Mouse (Mus musculus) hindbrain, embryonic 15.5 days (tissue): ENCODE results near the gene Gclm. TPM values are rescaled to one million over a fixed set of nuclear protein-coding genes. Genes with fewer than 3 reads are reported as not detected.

Experiments
- ATAC-seq: fragments of 200-750 bp; cut with Nextera tagmentation; 2 replicates; pipeline ENCODE4 v1.8.0; 2017; ENCODE audit warnings: low read depth, moderate number of reproducible peaks, moderate TSS enrichment; ENCODE audit not compliant: low FRiP score
- H3K27ac ChIP-seq: fragments of 300-500 bp; sonication (generic); replicated peaks from 2 replicates; pipeline ENCODE4 v1.5.1; 2015; ENCODE audit warnings: mild to moderate bottlenecking, inconsistent platforms
- H3K27me3 ChIP-seq: fragments of 300-500 bp; sonication (generic); 2 replicates; pipeline ENCODE4 v1.6.1; 2015; ENCODE audit warnings: control low read depth, inconsistent platforms
- H3K36me3 ChIP-seq: fragments of 300-500 bp; sonication (generic); 2 replicates; pipeline ENCODE4 v1.6.1; 2015; ENCODE audit warnings: control low read depth, inconsistent platforms
- H3K4me1 ChIP-seq: fragments of 300-500 bp; sonication (generic); replicated peaks from 2 replicates; pipeline ENCODE4 v1.6.1; 2015; ENCODE audit warnings: control low read depth, inconsistent platforms
- H3K4me2 ChIP-seq: fragments of 300-500 bp; sonication (generic); 2 replicates; pipeline ENCODE4 v1.6.1; 2015; ENCODE audit warnings: moderate library complexity, mild to moderate bottlenecking, inconsistent platforms
- H3K4me3 ChIP-seq: fragments of 300-500 bp; sonication (generic); 2 replicates; pipeline ENCODE4 v1.5.1; 2015; ENCODE audit warnings: mild to moderate bottlenecking, inconsistent platforms
- H3K9ac ChIP-seq: fragments of 300-500 bp; sonication (generic); 2 replicates; pipeline ENCODE4 v1.6.1; 2015; ENCODE audit warnings: inconsistent platforms
- H3K9me3 ChIP-seq: fragments of 300-500 bp; sonication (generic); 2 replicates; pipeline ENCODE4 v1.6.1; 2016; ENCODE audit warnings: control low read depth, inconsistent platforms
- WGBS: fragments of 180-500 bp; shearing (Covaris S2); methylation state at CpG from one replicate; pipeline ENCODE4 v1.1.7; 2015; 5-methylcytosine and 5-hydroxymethylcytosine counted together
- polyA plus RNA-seq: library from polyadenylated mRNA; unstranded; fragments of >200 nt; fragmentation: Nextera tagmentation; extraction: Ambion mirVana; gene quantifications from 2 replicates; pipeline ENCODE4 v1.2.1, GENCODE M21; 2015

Gclm gene
- 50.6 and 59.6 TPM in 2 replicates for polyA plus RNA-seq

DNA sequence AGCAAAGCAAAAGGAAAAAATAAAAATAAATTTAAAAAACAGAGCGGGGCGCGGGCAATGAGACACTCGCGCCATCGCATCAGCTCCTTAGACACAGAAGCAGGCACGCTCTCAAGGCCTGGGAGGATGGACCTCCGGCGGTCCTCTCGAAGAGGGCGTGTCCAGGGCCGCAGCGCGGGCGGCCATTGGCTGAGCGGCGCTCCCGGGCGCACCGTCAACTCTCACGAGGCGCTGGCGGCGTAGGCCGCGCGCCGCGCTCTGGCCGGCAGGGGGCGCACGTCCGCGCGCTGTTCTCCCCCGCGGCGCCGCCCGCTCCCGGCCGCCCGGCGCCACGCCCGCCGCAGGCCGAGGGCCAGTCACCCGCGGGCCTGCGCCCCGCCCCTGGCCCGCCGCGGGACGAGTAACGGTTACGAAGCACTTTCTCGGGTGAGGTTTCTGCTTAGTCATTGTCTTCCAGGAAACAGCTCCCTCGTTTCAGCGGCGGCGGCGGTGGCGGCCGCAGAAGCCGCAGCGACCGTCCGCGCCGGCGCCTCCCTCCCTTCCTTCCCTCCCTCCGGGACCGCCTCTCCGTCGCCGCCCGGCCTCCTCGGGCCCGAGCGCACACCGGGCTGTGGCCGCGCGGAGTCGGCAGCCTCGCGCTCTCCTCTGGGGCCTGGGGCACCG, at the start of gene Gclm:
Gene Gclm (plus strand): TSS at position 343 of the 663 bp plus-strand sequence.
- Histone ChIP-seq H3K27ac (peak within 1 kb of the TSS; percentile 94), H3K9me3 (no peaks in the 10 kb centered on the region), H3K9ac (peak within 1 kb of the TSS; percentile 88), H3K36me3 (no peaks in the 10 kb centered on the region), H3K4me3 (peak within 1 kb of the TSS; percentile 96), H3K4me2 (peak within 1 kb of the TSS; percentile 65), H3K4me1 (peaks cover 23% of the 10 kb centered on the region), H3K27me3 (no peaks in the 10 kb centered on the region)
- peak; percentile 98 for ATAC-seq
- under 1% methylated on average over 78 of the region's 90 CpGs for WGBS

DNA sequence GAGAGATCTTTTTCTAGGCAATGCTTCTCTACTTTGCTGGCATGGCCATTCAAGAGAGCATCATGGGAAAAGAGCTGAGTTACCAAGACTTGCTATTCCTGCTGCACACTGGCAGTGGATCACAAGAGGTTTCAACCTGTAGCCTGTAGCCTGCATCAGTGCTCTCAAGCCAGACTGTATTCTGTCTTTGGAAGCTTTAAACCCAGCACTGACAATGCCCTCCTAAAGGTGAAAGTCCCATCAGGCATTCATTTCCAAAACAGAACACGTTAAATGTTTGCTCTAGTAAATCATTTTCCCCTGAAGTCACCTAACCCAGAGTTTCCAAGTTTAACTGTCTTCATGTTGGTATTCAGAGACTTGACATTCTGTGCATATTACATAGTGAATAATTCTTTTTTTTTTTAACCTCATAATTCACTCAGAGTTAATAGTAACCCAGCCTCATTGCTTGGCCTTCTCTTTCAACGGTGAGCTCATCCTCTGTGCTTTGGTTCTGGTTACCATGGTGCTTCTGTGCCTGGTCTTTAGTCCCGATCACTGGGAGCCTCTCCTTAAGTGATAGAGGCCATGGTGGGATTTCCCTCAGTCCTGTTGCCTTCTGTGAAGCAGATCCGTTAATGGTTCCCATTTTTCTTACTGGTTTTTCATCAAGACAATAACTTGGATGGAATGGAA, 48.6 kb upstream of the Gclm start:
- Histone ChIP-seq H3K4me3 (no peak overlapping the region), H3K4me2 (no peak overlapping the region), H3K9me3 (no peaks in the 10 kb centered on the region), H3K27ac (no peak overlapping the region), H3K36me3 (no peaks in the 10 kb centered on the region), H3K9ac (no peak overlapping the region), H3K4me1 (peaks cover 4% of the 10 kb centered on the region; the same call in 1 of the 2 replicates), H3K27me3 (no peaks in the 10 kb centered on the region)
- 63% methylated on average over 4 of the region's 4 CpGs for whole genome bisulfite sequencing
- no peak for ATAC-seq

DNA sequence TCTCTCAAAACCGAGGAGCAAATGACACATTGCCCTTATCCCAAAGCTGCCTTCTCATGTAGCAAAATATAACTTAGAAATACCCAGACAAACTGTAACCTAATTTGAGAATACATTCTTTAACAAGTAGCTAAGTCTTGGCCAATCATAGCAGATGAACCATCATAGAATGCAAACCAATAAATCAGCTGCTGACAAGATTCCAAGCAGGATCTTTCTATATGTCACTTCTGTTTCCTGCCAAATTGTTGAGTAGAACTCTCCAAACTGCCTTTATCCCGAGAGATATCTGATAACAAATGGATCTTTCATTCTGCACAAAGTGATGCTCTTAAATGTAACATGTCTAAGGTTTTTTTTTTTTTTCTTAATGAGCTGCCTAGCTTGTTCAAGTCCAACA, 46.8 kb upstream of the Gclm start:
- no peak overlapping the region for H3K9ac ChIP-seq
- 75% methylated on average over 2 of the region's 2 CpGs for WGBS
- no peaks in the 10 kb centered on the region for H3K9me3 ChIP-seq

DNA sequence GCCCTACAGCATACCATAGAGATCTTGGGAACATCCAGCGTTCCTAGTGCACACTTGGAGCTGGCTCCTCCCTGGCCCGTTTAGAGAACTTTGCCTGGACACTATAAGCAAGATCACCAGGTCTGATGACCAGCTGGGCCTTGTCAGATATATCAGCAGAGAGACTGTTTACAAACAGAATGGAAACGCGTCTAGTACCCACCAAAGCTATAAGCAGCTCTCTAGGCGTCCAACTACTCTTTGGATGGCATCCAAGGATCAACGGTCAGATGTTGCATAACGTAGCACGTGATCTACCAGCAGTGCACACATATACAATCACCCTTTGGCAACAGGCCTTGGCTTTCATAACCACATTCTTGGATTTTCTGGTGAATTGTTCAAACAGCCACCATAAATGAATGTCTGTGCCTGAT, 46.4 kb upstream of the Gclm start:
- no peak for ATAC-seq
- no peaks in the 10 kb centered on the region for H3K27me3 ChIP-seq
- 68% methylated on average over 8 of the region's 8 CpGs for WGBS

More for the DNA sequence above, 46.8 kb upstream of the Gclm start:
- Histone ChIP-seq H3K4me3 (no peak overlapping the region), H3K4me1 (peaks cover 4% of the 10 kb centered on the region; the same call in 1 of the 2 replicates), H3K4me2 (no peak overlapping the region), H3K27ac (no peak overlapping the region), H3K36me3 (no peaks in the 10 kb centered on the region), H3K27me3 (no peaks in the 10 kb centered on the region)
- no peak for ATAC-seq

DNA sequence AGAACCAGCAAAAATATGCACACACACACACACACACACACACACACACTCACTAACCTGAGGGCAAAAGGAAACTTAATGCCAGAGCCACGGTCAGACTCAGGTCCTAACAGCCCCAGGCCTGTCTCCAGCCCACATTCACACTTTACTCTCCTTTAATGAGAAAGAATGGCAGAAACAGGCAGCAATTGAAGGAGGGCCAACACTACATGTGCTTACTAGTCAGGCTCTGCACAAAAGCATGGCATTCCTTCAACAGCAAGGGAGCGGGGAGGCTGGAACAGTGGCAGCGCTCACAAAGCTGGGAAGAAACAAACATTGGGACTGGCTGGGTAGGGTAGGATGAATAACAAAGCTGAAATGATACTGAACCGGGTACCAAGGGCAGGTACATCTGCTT, 45.8 kb upstream of the Gclm start:
- ATAC-seq: no peak
- 76% methylated on average over 4 of the region's 4 CpGs for WGBS
- Histone ChIP-seq H3K4me1 (peaks cover 4% of the 10 kb centered on the region; the same call in 1 of the 2 replicates), H3K36me3 (no peaks in the 10 kb centered on the region), H3K9ac (no peak overlapping the region), H3K9me3 (no peaks in the 10 kb centered on the region), H3K27ac (no peak overlapping the region), H3K27me3 (no peaks in the 10 kb centered on the region), H3K4me3 (no peak overlapping the region), H3K4me2 (no peak overlapping the region)

More for the DNA sequence above, 46.4 kb upstream of the Gclm start:
- Histone ChIP-seq H3K4me3 (no peak overlapping the region), H3K36me3 (no peaks in the 10 kb centered on the region), H3K9ac (no peak overlapping the region), H3K4me2 (no peak overlapping the region), H3K27ac (no peak overlapping the region), H3K9me3 (no peaks in the 10 kb centered on the region), H3K4me1 (peaks cover 4% of the 10 kb centered on the region; the same call in 1 of the 2 replicates)

DNA sequence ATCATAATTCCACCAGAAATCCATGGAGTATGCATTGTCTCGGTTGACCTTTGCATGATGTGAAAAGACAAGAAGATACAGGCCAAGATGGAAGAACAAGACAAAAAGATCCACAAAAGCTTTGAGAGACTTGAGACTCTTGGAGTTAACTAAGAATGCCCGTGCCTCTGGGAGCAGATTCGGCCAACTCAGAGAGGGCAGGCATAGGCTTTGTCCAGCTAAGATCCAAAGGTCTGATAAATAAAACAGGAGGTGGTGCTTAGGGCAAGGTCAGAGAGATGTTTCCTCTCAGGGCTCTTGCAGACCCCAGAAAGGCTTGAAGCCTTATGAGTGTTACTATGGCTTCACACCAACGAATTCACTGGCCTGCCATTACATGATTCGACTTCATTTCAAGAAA, 45.3 kb upstream of the Gclm start:
- Histone ChIP-seq H3K36me3 (no peaks in the 10 kb centered on the region), H3K4me1 (peaks cover 4% of the 10 kb centered on the region; the same call in 1 of the 2 replicates), H3K27ac (no peak overlapping the region), H3K9me3 (no peaks in the 10 kb centered on the region), H3K27me3 (no peaks in the 10 kb centered on the region), H3K4me2 (no peak overlapping the region), H3K9ac (no peak overlapping the region), H3K4me3 (no peak overlapping the region)
- 82% methylated on average over 5 of the region's 5 CpGs for WGBS
- ATAC-seq: no peak

DNA sequence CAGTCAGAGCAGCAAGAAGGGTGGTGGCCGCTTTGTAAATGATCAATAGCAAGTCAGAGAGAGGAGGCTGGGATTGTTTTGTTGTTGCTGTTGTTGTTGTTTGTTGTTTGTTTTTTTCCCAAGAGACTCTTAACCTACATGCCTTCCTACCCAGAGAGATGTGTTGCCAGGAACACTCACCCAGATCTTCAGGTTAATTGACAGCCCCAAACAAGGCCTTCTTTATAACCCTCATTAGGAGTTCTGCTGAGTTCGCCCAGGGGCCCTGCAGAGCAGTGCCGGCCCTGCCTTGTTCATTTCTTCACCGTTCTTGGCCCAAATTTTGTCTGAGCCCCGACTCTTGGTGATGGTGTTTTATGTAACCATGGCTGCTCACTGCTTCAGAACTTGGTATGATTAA, 44.9 kb upstream of the Gclm start:
- 60% methylated on average over 5 of the region's 5 CpGs for WGBS

DNA sequence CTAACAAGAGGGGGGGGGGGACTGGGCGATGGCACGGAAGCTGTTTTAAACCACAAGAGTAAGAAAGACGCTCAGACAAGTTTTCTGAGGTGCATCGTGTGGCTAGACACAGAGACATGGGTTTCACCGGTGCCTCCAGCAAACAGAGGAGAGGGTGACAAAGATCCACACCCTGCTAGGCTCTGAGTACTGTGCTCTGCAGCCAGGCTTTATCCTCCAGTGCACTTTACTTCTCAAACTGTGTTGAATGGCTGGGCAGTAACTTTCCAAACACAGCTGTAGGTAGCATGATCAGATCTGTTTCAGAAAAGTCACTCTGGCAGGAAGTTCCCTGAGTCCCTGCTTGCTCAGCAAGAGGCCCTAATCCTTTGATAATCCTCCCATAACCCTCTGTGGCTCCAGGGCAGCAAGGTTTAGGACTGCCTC, 43.0 kb upstream of the Gclm start:
- Histone ChIP-seq H3K4me2 (no peak overlapping the region), H3K36me3 (no peaks in the 10 kb centered on the region), H3K9ac (no peak overlapping the region), H3K9me3 (no peaks in the 10 kb centered on the region), H3K4me3 (no peak overlapping the region), H3K4me1 (peaks cover 4% of the 10 kb centered on the region; the same call in 1 of the 2 replicates), H3K27me3 (no peaks in the 10 kb centered on the region), H3K27ac (no peak overlapping the region)
- no peak for ATAC-seq
- 40% methylated on average over 5 of the region's 5 CpGs for WGBS

More for the DNA sequence above, 44.9 kb upstream of the Gclm start:
- ATAC-seq: 0 out of 2 replicates have a peak, but pooled peaks have one; percentile 15
- no peaks in the 10 kb centered on the region for H3K9me3 ChIP-seq
- no peak overlapping the region for H3K9ac ChIP-seq
- H3K27ac ChIP-seq: no peak overlapping the region
- no peaks in the 10 kb centered on the region for H3K36me3 ChIP-seq
- peaks cover 4% of the 10 kb centered on the region; the same call in 1 of the 2 replicates for H3K4me1 ChIP-seq
- H3K4me3 ChIP-seq: no peak overlapping the region
- H3K4me2 ChIP-seq: no peak overlapping the region
- no peaks in the 10 kb centered on the region for H3K27me3 ChIP-seq

DNA sequence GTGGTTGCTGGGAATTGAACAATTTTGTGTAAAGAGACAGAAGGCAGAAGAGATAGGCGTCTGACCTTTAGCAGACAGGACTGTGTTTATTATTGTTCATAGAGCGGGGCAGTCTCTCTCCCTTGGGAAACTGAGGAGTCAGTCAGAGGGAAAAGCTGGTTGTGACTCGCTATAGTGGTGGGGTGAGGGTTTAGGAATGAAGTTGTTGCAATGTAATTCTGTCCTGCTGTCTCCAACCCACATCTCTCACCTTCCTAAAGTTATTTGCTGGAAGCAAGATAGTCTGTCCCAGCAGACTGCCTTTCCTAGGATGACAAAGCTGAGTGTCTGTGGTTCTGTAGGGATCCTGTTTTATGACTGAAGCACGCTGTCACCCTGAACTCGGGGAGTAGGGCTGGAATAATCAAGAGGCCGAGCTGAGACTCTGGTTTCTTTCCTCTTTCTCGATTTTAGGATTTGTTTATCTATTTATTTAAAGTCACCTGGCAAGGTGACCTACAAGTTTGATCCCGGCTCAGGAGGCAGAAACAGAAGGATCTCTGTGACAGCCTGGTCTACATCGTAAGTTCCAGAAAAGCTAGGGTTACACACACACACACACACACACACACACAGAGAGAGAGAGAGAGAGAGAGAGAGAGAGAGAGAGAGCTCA, 41.6 kb upstream of the Gclm start:
- WGBS: 81% methylated on average over 9 of the region's 9 CpGs
- H3K9ac ChIP-seq: no peak overlapping the region
- no peak overlapping the region for H3K27ac ChIP-seq
- no peak overlapping the region for H3K4me2 ChIP-seq
- no peak overlapping the region for H3K4me3 ChIP-seq
- no peak for ATAC-seq
- no peaks in the 10 kb centered on the region for H3K9me3 ChIP-seq
- no peaks in the 10 kb centered on the region for H3K36me3 ChIP-seq
- no peaks in the 10 kb centered on the region for H3K27me3 ChIP-seq
- H3K4me1 ChIP-seq: peaks cover 4% of the 10 kb centered on the region; the same call in 1 of the 2 replicates

DNA sequence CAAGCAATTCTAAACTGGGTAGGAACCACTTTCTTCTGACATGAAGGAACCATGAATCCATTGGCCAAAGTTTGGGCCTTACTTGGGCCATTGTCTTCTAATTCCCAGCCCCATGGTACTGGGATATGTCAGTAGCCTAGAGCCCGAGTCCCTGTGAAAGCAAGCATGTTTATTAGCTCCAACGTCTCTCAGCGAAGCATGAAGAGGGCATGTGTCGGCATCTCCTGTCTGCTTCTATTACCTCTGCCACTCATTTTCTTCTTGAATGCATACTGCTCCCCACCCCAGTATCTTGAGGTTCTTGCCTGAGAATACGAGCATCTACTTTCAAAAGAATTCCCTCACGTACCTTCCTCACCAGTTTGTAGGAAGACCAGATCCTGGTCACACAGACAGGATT, 39.6 kb upstream of the Gclm start:
- Histone ChIP-seq H3K27me3 (no peaks in the 10 kb centered on the region), H3K4me1 (no peaks in the 10 kb centered on the region), H3K4me3 (no peak overlapping the region), H3K9ac (no peak overlapping the region), H3K27ac (no peak overlapping the region), H3K9me3 (no peaks in the 10 kb centered on the region), H3K4me2 (no peak overlapping the region), H3K36me3 (no peaks in the 10 kb centered on the region)
- no peak for ATAC-seq
- WGBS: 80% methylated on average over 6 of the region's 6 CpGs

DNA sequence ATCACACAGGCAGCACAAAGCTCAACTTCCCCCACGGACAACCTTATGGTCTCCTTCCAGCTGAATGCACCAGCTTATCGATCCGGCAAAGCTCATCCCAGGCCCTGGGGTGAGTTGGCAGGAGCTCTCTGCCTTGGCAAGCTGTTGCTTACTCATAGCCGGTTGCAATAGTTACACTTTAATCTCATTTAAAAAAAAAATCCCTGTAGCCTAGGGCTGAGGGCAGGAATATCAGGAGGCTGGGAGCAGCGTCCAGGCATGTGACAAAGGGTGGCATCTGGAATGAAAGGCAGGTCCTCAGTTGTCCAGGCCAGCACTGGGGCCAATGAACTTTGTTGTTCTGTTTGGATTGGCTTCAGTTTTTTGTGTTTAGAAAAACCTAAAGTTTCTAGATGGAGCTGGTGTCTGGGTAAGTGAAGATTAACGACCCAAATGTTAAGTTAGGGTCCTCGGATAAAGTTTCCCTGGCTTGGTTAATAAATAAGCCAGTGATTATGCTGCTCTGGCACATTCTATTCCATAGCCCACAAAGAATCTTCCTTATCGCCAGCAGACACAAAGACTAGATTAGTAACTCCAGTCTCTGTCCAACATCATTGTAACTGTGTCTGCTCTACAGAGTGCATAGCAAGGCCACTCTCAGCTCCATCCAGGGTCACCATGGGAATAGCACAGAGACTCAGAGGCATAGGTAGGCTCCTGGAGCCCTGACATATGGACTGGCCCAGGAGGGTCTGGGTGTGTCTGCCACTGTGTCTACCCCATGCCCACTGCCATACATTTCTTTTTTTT, 38.9 kb upstream of the Gclm start:
- no peaks in the 10 kb centered on the region for H3K27me3 ChIP-seq
- H3K4me2 ChIP-seq: no peak overlapping the region
- H3K27ac ChIP-seq: no peak overlapping the region
- no peaks in the 10 kb centered on the region for H3K9me3 ChIP-seq
- H3K9ac ChIP-seq: no peak overlapping the region
- no peaks in the 10 kb centered on the region for H3K36me3 ChIP-seq
- no peaks in the 10 kb centered on the region for H3K4me1 ChIP-seq
- WGBS: 44% methylated on average over 8 of the region's 8 CpGs
- no peak overlapping the region for H3K4me3 ChIP-seq
- no peak for ATAC-seq
